Mouse (Mus musculus) hindbrain, embryonic 16.5 days (tissue): ENCODE data around the gene Hsfy2. TPM values are rescaled to one million over a fixed set of nuclear protein-coding genes. Genes with fewer than 3 reads are reported as not detected.

Experiments
- ATAC-seq: fragments of 200-750 bp; cut with Nextera tagmentation; 2 replicates; pipeline ENCODE4 v1.8.0; 2017; ENCODE audit warnings: moderate TSS enrichment, moderate library complexity
- H3K27ac ChIP-seq: fragments of 300-500 bp; sonication (generic); 2 replicates; pipeline ENCODE4 v1.5.1; 2014; ENCODE audit warnings: low read depth, mild to moderate bottlenecking, control low read depth, low read length, moderate library complexity
- H3K27me3 ChIP-seq: fragments of 300-500 bp; sonication (generic); replicated peaks from 2 replicates; pipeline ENCODE4 v1.6.1; 2014; ENCODE audit warnings: low read length; ENCODE audit not compliant: control insufficient read depth, insufficient read depth
- H3K36me3 ChIP-seq: fragments of 300-500 bp; sonication (generic); 2 replicates; pipeline ENCODE4 v1.6.1; 2014; ENCODE audit warnings: mild to moderate bottlenecking, low read length, moderate library complexity, mixed read lengths; ENCODE audit not compliant: control insufficient read depth, insufficient read depth
- H3K4me1 ChIP-seq: fragments of 300-500 bp; sonication (generic); 2 replicates; pipeline ENCODE4 v1.6.1; 2014; ENCODE audit warnings: low read depth, low read length; ENCODE audit not compliant: control insufficient read depth, insufficient read depth
- H3K4me2 ChIP-seq: fragments of 300-500 bp; sonication (generic); 2 replicates; pipeline ENCODE4 v1.6.1; 2014; ENCODE audit warnings: mild to moderate bottlenecking, low read length, control low read depth, moderate library complexity
- H3K4me3 ChIP-seq: fragments of 300-500 bp; sonication (generic); 2 replicates; pipeline ENCODE4 v1.5.1; 2014; ENCODE audit warnings: mild to moderate bottlenecking, low read length, control low read depth, moderate library complexity
- H3K9ac ChIP-seq: fragments of 300-500 bp; sonication (generic); 2 replicates; pipeline ENCODE4 v1.6.1; 2014; ENCODE audit warnings: low read depth, mild to moderate bottlenecking, control low read depth, low read length, moderate library complexity
- H3K9me3 ChIP-seq: fragments of 300-500 bp; sonication (generic); 2 replicates; pipeline ENCODE4 v1.6.1; 2014; ENCODE audit warnings: mild to moderate bottlenecking, low read length, moderate library complexity; ENCODE audit not compliant: control insufficient read depth
- WGBS: fragments of 180-500 bp; shearing (Covaris S2); extraction: QIAGEN DNeasy Blood & Tissue Kit; methylation state at CpG from one replicate; pipeline ENCODE4 v1.1.7; 2014; 5-methylcytosine and 5-hydroxymethylcytosine counted together
- polyA plus RNA-seq: library from polyadenylated mRNA; unstranded; fragments of >200 nt; fragmentation: Nextera tagmentation; extraction: Ambion mirVana; gene quantifications from 2 replicates; pipeline ENCODE4 v1.2.1, GENCODE M21; 2015

Gene Hsfy2
- not detected in 2 replicates for polyA plus RNA-seq

GRCm38 (mm10) chr1:56637335-56637734 is at the start of gene Hsfy2:
Gene Hsfy2 (minus strand): TSS chr1:56637435.
- ATAC-seq, result no peak
- no peak within 1 kb of the TSS for H3K4me2 ChIP-seq
- no peak within 1 kb of the TSS for H3K9ac ChIP-seq
- H3K4me1 ChIP-seq, result no peaks in the 10 kb centered on the region
- 85% methylated on average over 2 of the region's 2 CpGs for WGBS
- H3K27me3 ChIP-seq, result no peaks in the 10 kb centered on the region
- H3K4me3 ChIP-seq, result no peak within 1 kb of the TSS
- no peak within 1 kb of the TSS for H3K27ac ChIP-seq
- no peaks in the 10 kb centered on the region for H3K9me3 ChIP-seq
- no peaks in the 10 kb centered on the region for H3K36me3 ChIP-seq

- WGBS, result 86% methylated on average over 1 of the region's 1 CpGs
Observed at GRCm38 (mm10) chr1:56685053-56685557, 47.9 kb upstream of the Hsfy2 start.

GRCm38 (mm10) chr1:56684512-56684911 is 47.3 kb upstream of the Hsfy2 start:
- Histone ChIP-seq H3K4me1 (no peaks in the 10 kb centered on the region), H3K4me3 (no peak overlapping the region), H3K4me2 (no peak overlapping the region), H3K9ac (no peak overlapping the region), H3K36me3 (no peaks in the 10 kb centered on the region), H3K27ac (no peak overlapping the region), H3K9me3 (no peaks in the 10 kb centered on the region), H3K27me3 (no peaks in the 10 kb centered on the region)
- no peak for ATAC-seq

More at GRCm38 (mm10) chr1:56685053-56685557, 47.9 kb upstream of the Hsfy2 start:
- H3K4me2 ChIP-seq, result no peak overlapping the region
- no peaks in the 10 kb centered on the region for H3K27me3 ChIP-seq
- H3K27ac ChIP-seq, result no peak overlapping the region
- no peaks in the 10 kb centered on the region for H3K36me3 ChIP-seq
- no peak for ATAC-seq
- H3K4me1 ChIP-seq, result no peaks in the 10 kb centered on the region
- H3K9me3 ChIP-seq, result no peaks in the 10 kb centered on the region
- no peak overlapping the region for H3K9ac ChIP-seq
- H3K4me3 ChIP-seq, result no peak overlapping the region

GRCm38 (mm10) chr1:56681258-56681657 is 44.0 kb upstream of the Hsfy2 start:
- no peak overlapping the region for H3K4me3 ChIP-seq
- ATAC-seq, result no peak
- no peaks in the 10 kb centered on the region for H3K9me3 ChIP-seq
- whole genome bisulfite sequencing, result 97% methylated on average over 2 of the region's 2 CpGs
- H3K27ac ChIP-seq, result no peak overlapping the region
- no peak overlapping the region for H3K9ac ChIP-seq
- H3K27me3 ChIP-seq, result no peaks in the 10 kb centered on the region
- no peak overlapping the region for H3K4me2 ChIP-seq
- H3K4me1 ChIP-seq, result no peaks in the 10 kb centered on the region
- no peaks in the 10 kb centered on the region for H3K36me3 ChIP-seq

- H3K27ac ChIP-seq, result no peak overlapping the region
- H3K9me3 ChIP-seq, result no peaks in the 10 kb centered on the region
- no peak overlapping the region for H3K4me3 ChIP-seq
- no peaks in the 10 kb centered on the region for H3K36me3 ChIP-seq
- H3K9ac ChIP-seq, result no peak overlapping the region
- no peaks in the 10 kb centered on the region for H3K4me1 ChIP-seq
- ATAC-seq, result no peak
- no peak overlapping the region for H3K4me2 ChIP-seq
- WGBS, result 41% methylated on average over 2 of the region's 2 CpGs
- H3K27me3 ChIP-seq, result no peaks in the 10 kb centered on the region
Observed at GRCm38 (mm10) chr1:56675253-56675652, 38.0 kb upstream of the Hsfy2 start.

GRCm38 (mm10) chr1:56674601-56675000 is 37.4 kb upstream of the Hsfy2 start:
- WGBS, result 90% methylated on average over 3 of the region's 3 CpGs

GRCm38 (mm10) chr1:56671241-56671945 is 34.2 kb upstream of the Hsfy2 start:
- Histone ChIP-seq H3K4me2 (no peak overlapping the region), H3K27me3 (no peaks in the 10 kb centered on the region), H3K36me3 (no peaks in the 10 kb centered on the region), H3K27ac (no peak overlapping the region), H3K9ac (no peak overlapping the region), H3K4me1 (no peaks in the 10 kb centered on the region), H3K9me3 (no peaks in the 10 kb centered on the region), H3K4me3 (no peak overlapping the region)
- ATAC-seq, result peak; percentile 70; the same call in 1 of the 2 replicates
- 34% methylated on average over 8 of the region's 8 CpGs for WGBS

More at GRCm38 (mm10) chr1:56674601-56675000, 37.4 kb upstream of the Hsfy2 start:
- Histone ChIP-seq H3K4me1 (no peaks in the 10 kb centered on the region), H3K9ac (no peak overlapping the region), H3K4me3 (no peak overlapping the region), H3K4me2 (no peak overlapping the region), H3K36me3 (no peaks in the 10 kb centered on the region), H3K27me3 (no peaks in the 10 kb centered on the region), H3K27ac (no peak overlapping the region), H3K9me3 (no peaks in the 10 kb centered on the region)
- no peak for ATAC-seq

GRCm38 (mm10) chr1:56670509-56670908 is 33.3 kb upstream of the Hsfy2 start:
- no peaks in the 10 kb centered on the region for H3K4me1 ChIP-seq
- no peaks in the 10 kb centered on the region for H3K9me3 ChIP-seq
- ATAC-seq, result no peak
- H3K4me3 ChIP-seq, result no peak overlapping the region
- no peaks in the 10 kb centered on the region for H3K36me3 ChIP-seq
- WGBS, result 47% methylated on average over 5 of the region's 5 CpGs
- H3K27ac ChIP-seq, result no peak overlapping the region
- H3K27me3 ChIP-seq, result no peaks in the 10 kb centered on the region
- H3K9ac ChIP-seq, result no peak overlapping the region
- no peak overlapping the region for H3K4me2 ChIP-seq

- 82% methylated on average over 3 of the region's 3 CpGs for WGBS
- H3K4me2 ChIP-seq, result no peak overlapping the region
- ATAC-seq, result no peak
- no peak overlapping the region for H3K27ac ChIP-seq
- no peaks in the 10 kb centered on the region for H3K36me3 ChIP-seq
- H3K4me3 ChIP-seq, result no peak overlapping the region
- H3K4me1 ChIP-seq, result no peaks in the 10 kb centered on the region
- H3K9me3 ChIP-seq, result no peaks in the 10 kb centered on the region
- H3K27me3 ChIP-seq, result no peaks in the 10 kb centered on the region
- H3K9ac ChIP-seq, result no peak overlapping the region
Observed at GRCm38 (mm10) chr1:56664606-56665005, 27.4 kb upstream of the Hsfy2 start.
